Comparison of ENCODE assay signal across 20 mouse cellular contexts in genomic region chr2:109974807-109975206, GRCm38 (mm10).
"Had no signal": no experiment of that assay in that cellular context is flagged by ENCODE, and none has a peak within 500 bp of the region (broad histone marks: within the 10 kb centered on the region; RNA-seq: fewer than 3 reads in every experiment).

No protein-coding gene starts in this region.

- H3K9me3 ChIP-seq: liver, embryonic 15.5 days; lung, embryonic 15.5 days; midbrain, embryonic 10.5 days; midbrain, embryonic 13.5 days; neural tube, embryonic 13.5 days had no signal

- H3K36me3 ChIP-seq: liver, embryonic 15.5 days; lung, embryonic 15.5 days; midbrain, embryonic 13.5 days had no signal

- DNase-seq: kidney, postnatal 25 days; layer of hippocampus, postnatal 36 days; lung, adult 18-20 months; lung, postnatal 10 days; lung, postnatal 36 days; retina, postnatal 1 day; right cerebral cortex, postnatal 25 days; thymus, adult 18-20 months; thymus, postnatal 36 days had no signal

- H3K4me2 ChIP-seq: liver, embryonic 11.5 days; liver, embryonic 15.5 days; lung, embryonic 15.5 days; midbrain, embryonic 13.5 days; neural tube, embryonic 13.5 days had no signal

- H3K9ac ChIP-seq: liver, embryonic 15.5 days; lung, embryonic 15.5 days; midbrain, embryonic 13.5 days; neural tube, embryonic 13.5 days had no signal

- H3K4me3 ChIP-seq: left cerebral cortex, adult 2 months; liver, embryonic 15.5 days; lung, embryonic 15.5 days; megakaryocyte, embryonic 14.5 days; midbrain, embryonic 10.5 days; midbrain, embryonic 13.5 days; myocyte; neural tube, embryonic 13.5 days had no signal

- H3K27ac ChIP-seq: kidney, postnatal 0 days; left cerebral cortex, adult 2 months; liver, embryonic 15.5 days; lung, embryonic 15.5 days; midbrain, embryonic 10.5 days; midbrain, embryonic 13.5 days; neural tube, embryonic 13.5 days had no signal

- ATAC-seq: midbrain, embryonic 13.5 days; midbrain, embryonic 16.5 days had no signal

- H3K27me3 ChIP-seq: liver, embryonic 15.5 days; megakaryocyte, embryonic 14.5 days; midbrain, embryonic 13.5 days; neural tube, embryonic 13.5 days had no signal

- H3K4me1 ChIP-seq: lung, embryonic 15.5 days had no signal
